17 mouse cellular contexts compared by ENCODE assay signal in the genomic region with DNA sequence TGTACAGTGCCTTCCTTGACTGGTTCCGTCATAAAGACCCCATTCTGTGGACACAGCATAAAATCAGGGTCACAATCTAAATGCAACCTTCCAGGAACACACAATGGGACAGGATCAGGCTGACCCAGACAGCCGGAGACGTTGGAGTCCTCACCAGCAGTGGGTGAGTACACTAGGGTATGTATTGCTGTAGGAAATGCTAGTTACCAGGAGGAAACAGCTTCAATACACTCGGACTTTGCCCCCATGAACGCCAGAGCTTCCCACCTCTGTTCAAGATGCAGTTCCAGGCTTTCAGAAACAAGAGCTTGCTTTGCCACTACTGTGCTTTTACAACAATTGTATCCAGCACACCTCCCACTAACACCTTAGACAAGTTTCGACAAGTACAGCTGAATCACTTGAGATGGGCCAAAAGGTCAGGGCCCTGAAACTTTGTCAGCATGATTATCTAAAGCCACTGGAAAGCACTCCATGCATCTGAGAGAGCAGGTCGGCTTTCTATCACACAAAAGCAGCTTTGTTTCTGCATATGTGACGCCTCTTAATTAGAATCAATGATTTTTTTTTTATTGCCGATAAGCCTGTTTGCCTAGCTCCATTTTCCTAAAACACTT.
A peak's percentile ranks its signal among the peaks of the same experiment; 100 is the strongest.
DNase-seq lines count a peak whose midpoint lies in the region; ATAC-seq and TF ChIP-seq lines count a peak whose summit lies in the region.
"Had no signal": no experiment of that assay in that cellular context is flagged by ENCODE, and none has a peak within 500 bp of the region (broad histone marks: within the 10 kb centered on the region; RNA-seq: fewer than 3 reads in every experiment).

No protein-coding gene starts in this region.

- no peak for ATAC-seq in lung, embryonic 14.5 days (ENCODE audit: insufficient read depth)
- ATAC-seq in stomach, embryonic 16.5 days (ENCODE audit: insufficient read depth, low FRiP score) = peak; percentile 65; the same call in 1 of the 2 replicates

- WGBS in lung, embryonic 14.5 days = 53% methylated on average over 9 of the region's 9 CpGs
- WGBS in stomach, embryonic 16.5 days = 50% methylated on average over 9 of the region's 9 CpGs

- H3K4me1 ChIP-seq in lung, embryonic 14.5 days (ENCODE audit: insufficient read depth) = no peaks in the 10 kb centered on the region
- H3K4me1 ChIP-seq in stomach, embryonic 16.5 days (ENCODE audit: control insufficient read depth, insufficient read depth, low read length) = peaks cover 18% of the 10 kb centered on the region; the same call in 1 of the 2 replicates

- no peaks in the 10 kb centered on the region for H3K36me3 ChIP-seq in lung, embryonic 14.5 days (ENCODE audit: insufficient read depth)
- no peaks in the 10 kb centered on the region for H3K36me3 ChIP-seq in stomach, embryonic 16.5 days (ENCODE audit: control insufficient read depth, insufficient read depth, low read length)
- H3K36me3 ChIP-seq: embryonic facial prominence, embryonic 12.5 days; forebrain, embryonic 12.5 days; heart, embryonic 15.5 days had no signal

- no peak overlapping the region for H3K27ac ChIP-seq in lung, embryonic 14.5 days (ENCODE audit: low read depth)
- H3K27ac ChIP-seq in stomach, embryonic 16.5 days (ENCODE audit: low read length) = peak overlapping the region; percentile 76
- H3K27ac ChIP-seq: embryonic facial prominence, embryonic 12.5 days; forebrain, embryonic 12.5 days; heart, embryonic 15.5 days; hindbrain, embryonic 14.5 days had no signal

- TF ChIP-seq CTCF in lung, embryonic 14.5 days (IDR thresholded peaks at IDR 0.05; ENCODE audit: low read depth) = no peak

- no peaks in the 10 kb centered on the region for H3K27me3 ChIP-seq in lung, embryonic 14.5 days (ENCODE audit: insufficient read depth, low read length)
- no peaks in the 10 kb centered on the region for H3K27me3 ChIP-seq in stomach, embryonic 16.5 days (ENCODE audit: control insufficient read depth, insufficient read depth, low read length)
- H3K27me3 ChIP-seq: forebrain, embryonic 12.5 days; heart, embryonic 15.5 days had no signal

- H3K9me3 ChIP-seq in lung, embryonic 14.5 days (ENCODE audit: low read depth, low read length) = no peaks in the 10 kb centered on the region
- H3K9me3 ChIP-seq in stomach, embryonic 16.5 days (replicated peaks; ENCODE audit: control insufficient read depth, low read length) = no peaks in the 10 kb centered on the region
- H3K9me3 ChIP-seq: embryonic facial prominence, embryonic 12.5 days; forebrain, embryonic 12.5 days; heart, embryonic 15.5 days had no signal

- no peak overlapping the region for H3K9ac ChIP-seq in lung, embryonic 14.5 days
- no peak overlapping the region for H3K9ac ChIP-seq in stomach, embryonic 16.5 days (ENCODE audit: low read length)
- H3K9ac ChIP-seq: embryonic facial prominence, embryonic 12.5 days; forebrain, embryonic 12.5 days; heart, embryonic 15.5 days; hindbrain, embryonic 14.5 days had no signal

- H3K4me3 ChIP-seq in lung, embryonic 14.5 days (ENCODE audit: low read depth, low read length) = no peak overlapping the region
- H3K4me3 ChIP-seq in stomach, embryonic 16.5 days (replicated peaks; ENCODE audit: low read length) = no peak overlapping the region
- H3K4me3 ChIP-seq: embryonic facial prominence, embryonic 12.5 days; forebrain, embryonic 12.5 days; heart, embryonic 15.5 days had no signal

- no peak overlapping the region for H3K4me2 ChIP-seq in lung, embryonic 14.5 days
- H3K4me2 ChIP-seq in stomach, embryonic 16.5 days (ENCODE audit: low read depth, low read length) = no peak overlapping the region
- H3K4me2 ChIP-seq: embryonic facial prominence, embryonic 12.5 days; forebrain, embryonic 12.5 days; heart, embryonic 15.5 days; hindbrain, embryonic 14.5 days had no signal

- peak; percentile 40 for DNase-seq in embryo, embryonic 10 days (ENCODE audit: low spot score)
- DNase-seq in embryo, embryonic 9.5 days (ENCODE audit: extremely low spot score) = no peak
- DNase-seq in lung, embryonic 14.5 days = peak; percentile 10
- DNase-seq in lung, postnatal 25 days (ENCODE audit: low spot score) = no peak
- peak; percentile 22 for DNase-seq in gonadal fat pad, adult 2 months (ENCODE audit: low read depth)
- no peak for DNase-seq in cerebellum, adult 9-11 months
- no peak for DNase-seq in thymus, postnatal 36 days
- DNase-seq: B cell, adult 2 months; cerebellum, adult 18-20 months; kidney, postnatal 10 days; layer of hippocampus, postnatal 36 days; lung, adult 2 months had no signal

Comparison
In these comparisons a context has a peak if more than half of its experiments do, and no peak if none do; other contexts are left out.
1. DNase-seq: peak in embryo, embryonic 10 days (single experiment), lung, embryonic 14.5 days (single experiment) and gonadal fat pad, adult 2 months (single experiment); none in embryo, embryonic 9.5 days (single experiment), lung, postnatal 25 days (single experiment), cerebellum, adult 9-11 months (single experiment) and thymus, postnatal 36 days (0 of 2).